Mouse (Mus musculus): ENCODE measurements around the gene H2-T24.
A peak's percentile ranks its signal among the peaks of the same experiment; 100 is the strongest.
"Not testable (repeated sequence)": the region's sequence is repeated elsewhere in the genome, so short reads cannot be mapped to it uniquely, and the experiment has no call there.

Gene H2-T24

DNA sequence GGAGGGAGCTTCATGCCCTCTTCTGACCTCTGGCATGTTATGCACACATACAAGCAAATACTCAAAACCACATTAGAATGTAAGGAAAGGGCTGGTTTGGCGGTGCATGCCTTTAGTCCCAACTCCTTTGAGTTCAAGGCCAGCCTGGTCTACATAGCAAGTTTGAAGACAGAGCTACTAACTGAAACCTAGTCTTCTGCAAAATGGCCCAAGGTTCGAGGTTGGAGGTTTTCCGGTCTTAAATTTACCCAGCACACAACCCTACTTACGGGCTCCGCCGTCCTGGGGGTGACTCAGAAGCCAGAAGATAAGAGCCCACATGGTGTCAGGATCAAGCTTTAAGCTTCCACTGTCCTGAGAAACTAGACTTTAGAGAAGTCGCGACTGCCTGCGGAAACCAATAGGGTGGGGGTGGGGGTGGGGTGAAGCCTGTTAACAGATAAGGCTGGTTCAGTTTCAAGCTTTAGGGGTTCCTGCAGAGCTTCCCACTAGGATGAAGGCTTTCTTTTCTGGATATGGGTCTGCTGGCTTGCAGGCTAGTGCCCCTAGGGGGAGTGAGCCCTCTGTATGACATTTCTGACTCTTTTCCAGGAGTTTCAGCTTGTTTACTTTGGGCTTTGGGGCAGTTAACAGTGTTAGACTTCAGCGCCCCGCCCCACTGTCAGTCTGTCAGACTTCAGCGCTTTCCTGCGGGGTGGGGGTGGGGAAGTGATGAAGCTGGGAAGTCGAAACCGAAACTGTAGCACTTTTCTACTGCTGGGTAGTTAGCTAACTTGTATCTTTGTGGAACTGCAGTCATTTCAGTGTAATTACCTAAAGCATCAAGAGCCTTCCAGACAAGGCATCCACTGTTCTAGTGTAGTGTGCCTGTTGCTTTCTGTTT, at the start of gene H2-T24:
TSS of gene H2-T24 (minus strand) at position 370 of the 883 bp plus-strand sequence.
- peak; percentile 83 for DNase-seq (ENCODE audit: low spot score)

DNA sequence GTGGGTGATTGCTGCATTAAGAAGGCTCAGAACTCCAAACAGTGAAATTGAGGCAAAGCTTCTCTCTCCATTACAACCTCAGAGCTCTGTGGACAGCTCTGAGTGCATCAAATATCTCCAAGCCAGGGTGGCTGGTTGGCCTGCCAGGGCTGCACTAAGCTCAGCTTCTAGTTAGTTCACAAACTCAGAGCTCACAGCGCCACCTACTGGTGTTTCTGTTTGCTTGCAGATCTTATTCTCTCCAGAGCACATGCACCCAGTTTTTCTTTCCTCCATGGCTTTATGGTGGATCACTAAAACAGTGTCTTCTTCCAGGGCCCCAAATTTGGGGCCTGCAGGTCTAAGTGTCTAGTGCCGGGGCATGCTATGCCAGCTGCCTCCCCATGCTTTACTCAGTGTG, 40.5 kb upstream of the H2-T24 start:
- peak; percentile 89 for DNase-seq (ENCODE audit: low spot score)

DNA sequence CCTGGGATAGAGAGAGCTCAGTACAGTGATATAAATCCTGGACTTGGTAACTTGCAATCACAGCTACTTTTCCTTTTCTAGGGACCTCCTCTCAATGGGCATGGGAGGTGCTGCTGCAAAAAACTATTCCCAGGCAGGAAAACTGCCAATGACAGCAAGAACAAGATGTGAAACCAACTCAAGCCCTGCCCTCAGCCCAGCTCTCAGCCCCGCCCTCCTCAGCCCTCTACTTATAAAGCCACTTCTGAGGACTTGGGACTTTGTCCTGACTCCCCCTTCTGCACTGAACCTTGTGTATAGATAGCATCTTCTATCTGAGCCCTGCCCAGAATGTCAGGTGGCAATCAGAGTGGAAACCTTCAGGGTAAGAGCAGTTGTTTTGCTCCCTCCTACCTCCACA, 38.0 kb upstream of the H2-T24 start, which contains the start of gene Gm11127:
TSS of gene Gm11127 (minus strand) at position 10 of the 400 bp plus-strand sequence.
- DNase-seq (ENCODE audit: low spot score), result not testable (repeated sequence)

DNA sequence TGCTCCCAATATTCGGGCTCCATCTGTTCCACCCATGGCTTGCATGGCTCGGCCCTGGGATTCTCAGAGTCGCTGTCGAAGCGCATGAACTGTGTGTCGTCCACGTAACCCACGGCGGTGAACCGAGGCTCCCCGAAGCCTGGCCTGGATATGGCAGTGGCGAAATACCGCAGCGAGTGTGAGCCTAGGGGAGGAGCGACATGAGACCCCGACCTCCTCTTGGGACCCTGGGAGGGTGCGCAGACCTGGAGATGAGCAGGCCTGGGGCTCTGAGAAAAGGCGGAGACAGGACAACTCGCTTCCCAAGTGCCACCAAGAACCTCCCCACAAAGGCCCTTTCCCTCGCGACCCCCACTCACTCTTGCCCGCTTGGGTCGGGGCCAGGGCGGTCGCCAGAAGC, 37.6 kb upstream of the H2-T24 start:
- DNase-seq (ENCODE audit: low spot score), result not testable (repeated sequence)

DNA sequence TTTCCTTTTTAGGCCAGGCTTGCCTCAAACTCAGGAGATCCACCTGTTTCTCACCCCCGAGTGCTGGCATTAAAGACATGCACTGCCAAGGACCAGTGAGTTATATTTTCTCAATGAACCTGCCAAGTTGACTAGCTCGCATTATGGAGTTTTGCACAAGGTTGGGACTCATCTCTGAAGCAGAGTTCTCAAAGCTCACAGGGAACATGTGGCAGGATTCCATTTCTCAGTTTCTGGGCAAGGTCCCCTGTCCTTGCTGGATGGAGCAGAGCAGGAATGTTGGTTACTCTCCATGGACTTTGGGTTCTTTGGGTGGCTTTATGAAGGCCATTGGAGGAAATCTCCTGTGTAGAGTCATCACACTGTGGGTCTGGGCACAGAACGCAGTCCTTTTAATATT, 22.9 kb upstream of the H2-T24 start:
- no peak for DNase-seq (ENCODE audit: low spot score)

DNA sequence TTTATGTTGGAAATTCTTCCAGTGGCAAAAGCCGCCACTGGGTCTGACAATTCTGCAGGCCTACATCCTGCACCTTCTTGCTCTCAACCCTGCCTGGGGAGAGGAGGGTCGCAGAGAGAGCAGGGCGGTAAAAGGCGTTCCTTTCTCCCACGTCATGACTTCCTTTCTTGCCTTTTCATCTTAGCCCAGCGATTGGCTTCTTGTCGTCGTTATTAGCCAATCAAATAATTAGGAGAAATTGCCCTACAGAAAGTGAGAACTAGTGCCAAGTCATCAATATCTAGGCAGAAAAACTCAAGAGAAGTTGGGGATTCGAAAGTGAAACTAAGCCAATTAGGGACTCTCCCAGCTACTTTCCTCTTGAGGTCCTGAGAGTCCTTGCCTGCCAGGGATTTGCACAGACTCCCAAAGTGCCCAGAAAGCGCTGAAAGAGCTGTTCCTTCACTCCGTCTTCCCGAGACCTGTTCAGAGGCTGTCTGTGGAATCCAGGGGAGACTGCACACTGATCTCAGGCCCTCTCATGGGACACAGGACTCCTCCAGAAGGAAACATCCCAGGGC, 22.3 kb upstream of the H2-T24 start, which contains the start of the genes H2-T22 and Gm6034:
TSS of gene H2-T22 (minus strand) at position 138 of the 560 bp plus-strand sequence.
TSS of gene Gm6034 (plus strand) at position 352 of the 560 bp plus-strand sequence.
- peak; percentile 93 for DNase-seq (ENCODE audit: low spot score)

DNA sequence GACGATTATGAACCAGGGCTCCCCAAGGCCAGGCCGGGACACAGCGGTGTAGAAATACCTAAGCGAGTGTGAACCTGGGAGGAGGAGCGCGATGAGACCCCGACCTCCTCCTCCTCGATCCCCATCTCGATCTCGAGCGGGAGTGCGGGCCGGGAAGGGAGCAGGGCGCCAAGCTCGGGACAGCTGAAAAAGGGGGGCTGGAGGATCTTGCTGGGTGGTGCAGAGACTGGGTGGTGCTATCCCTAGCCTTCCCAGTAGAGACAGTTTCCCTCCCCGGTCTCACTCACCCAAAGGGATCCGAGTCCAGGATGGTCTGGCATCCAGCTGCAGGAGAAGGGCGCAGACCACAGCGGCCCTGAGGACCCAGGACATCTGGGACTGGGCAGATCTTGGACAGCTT, 21.7 kb upstream of the H2-T24 start:
- not testable (repeated sequence) for DNase-seq (ENCODE audit: low spot score)

DNA sequence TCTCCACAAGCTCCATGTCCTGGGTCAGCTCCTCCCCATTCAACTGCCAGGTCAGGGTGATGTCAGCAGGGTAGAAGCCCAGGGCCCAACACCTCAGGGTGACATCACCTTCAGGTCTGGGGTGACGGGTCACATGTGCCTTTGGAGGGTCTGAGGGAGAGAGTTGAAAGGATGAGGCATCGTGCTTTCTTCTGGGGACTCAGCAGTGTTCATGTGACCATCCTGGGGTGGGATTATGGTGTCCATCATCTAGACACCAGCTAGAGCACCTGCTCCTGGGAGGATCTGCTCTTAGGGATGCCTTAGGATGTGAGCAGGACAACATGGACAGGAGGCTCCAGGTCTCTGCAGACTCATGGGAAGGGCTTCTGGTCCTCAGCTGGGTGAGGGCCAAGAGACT, 20.2 kb upstream of the H2-T24 start:
- DNase-seq (ENCODE audit: low spot score), result not testable (repeated sequence)

DNA sequence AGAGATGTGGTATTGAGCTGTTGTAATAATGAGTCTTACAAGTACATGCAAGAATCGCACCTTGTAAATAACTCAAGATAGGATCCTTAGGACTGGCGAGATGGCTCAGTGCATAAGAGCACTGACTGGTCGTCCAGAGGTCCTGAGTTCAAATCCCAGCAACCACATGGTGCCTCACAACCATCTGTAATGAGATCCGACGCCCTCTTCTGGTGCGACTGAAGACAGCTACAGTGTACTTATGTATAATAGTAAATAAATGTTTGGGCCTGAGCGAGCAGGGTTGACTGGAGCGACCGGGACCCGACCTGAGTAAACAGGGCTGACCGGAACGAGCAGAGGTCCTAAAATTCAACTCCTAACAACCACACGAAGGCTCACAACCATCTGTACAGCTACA, 15.8 kb upstream of the H2-T24 start:
- not testable (repeated sequence) for DNase-seq (ENCODE audit: low spot score)

DNA sequence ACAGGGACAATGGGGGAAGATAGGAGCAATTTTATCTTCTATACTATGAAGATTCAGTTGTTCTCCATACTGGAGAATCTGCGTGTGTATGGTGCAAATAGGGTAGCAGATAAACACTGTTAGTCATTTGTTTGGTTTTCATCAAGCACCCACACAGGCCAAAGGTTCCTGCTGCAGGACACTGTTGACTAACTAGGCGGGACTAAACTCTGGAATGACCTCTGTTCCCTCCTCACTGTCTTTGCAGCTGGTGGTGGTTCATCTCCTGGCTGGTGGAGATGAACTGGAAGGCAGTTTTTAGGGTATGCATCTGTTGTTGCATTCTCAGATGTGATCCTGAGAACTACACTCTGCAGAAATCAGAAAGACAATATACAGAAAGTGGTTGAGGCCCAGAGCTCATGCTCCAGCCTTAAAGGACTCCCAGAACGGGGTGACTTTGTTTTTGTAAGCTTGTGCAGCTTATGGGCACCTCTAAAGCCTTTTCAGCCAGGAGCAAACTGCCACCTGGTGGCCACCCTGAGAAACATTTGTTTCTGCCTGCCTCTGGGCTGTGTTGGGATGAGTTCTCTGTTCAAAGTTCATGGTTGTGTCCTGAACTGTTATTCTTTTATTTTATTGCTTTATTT, 14.8 kb upstream of the H2-T24 start:
- peak; percentile 81 for DNase-seq (ENCODE audit: low spot score)

DNA sequence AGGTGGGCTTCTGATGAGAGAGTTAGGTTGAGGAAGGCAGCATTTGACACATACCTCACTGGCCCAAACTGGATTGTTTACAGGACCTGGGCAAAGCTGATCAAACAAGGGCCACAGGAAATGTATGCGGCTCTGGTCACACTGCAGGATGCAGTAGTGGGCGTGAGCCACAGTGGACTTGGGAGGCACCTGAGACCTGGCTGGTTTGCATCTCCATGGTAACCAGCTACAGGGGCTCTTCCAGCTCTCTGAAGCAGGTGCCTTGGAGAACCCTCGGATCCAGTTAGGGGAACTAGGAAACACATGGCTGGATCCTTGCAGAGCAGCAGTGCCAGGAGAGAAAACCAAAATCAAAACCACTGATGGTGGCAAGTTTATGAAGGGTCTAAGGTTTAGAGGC, 14.2 kb upstream of the H2-T24 start:
- DNase-seq (ENCODE audit: low spot score), result not testable (repeated sequence)

DNA sequence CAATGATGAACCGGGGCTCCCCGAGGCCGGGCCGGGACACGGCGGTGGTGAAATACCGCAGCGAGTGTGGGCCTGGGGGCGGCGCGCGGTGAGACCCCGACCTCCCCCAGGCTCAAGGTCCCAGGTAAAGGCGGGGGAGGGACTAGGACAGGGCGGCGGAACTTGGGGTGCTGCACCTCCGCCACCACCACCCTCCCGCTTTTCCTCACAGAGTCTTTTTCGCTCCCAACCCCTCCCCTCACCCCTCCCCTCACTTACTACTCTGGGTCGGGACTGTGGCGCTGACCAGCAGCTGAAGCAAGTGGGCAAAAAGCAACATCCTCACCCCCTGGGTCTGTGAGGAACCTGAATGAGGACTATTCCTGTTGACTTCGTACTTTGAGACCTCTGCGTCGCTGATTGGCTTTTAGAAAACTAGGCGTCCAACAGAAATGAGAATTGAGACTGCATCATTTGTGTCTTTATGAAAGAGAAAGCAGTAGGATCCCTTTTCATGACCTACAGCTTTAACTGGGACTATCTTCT, 12.1 kb upstream of the H2-T24 start, which contains the start of gene H2-T23:
TSS of gene H2-T23 (minus strand) at position 505 of the 525 bp plus-strand sequence.
- peak; percentile 75 for DNase-seq (ENCODE audit: low spot score)

DNA sequence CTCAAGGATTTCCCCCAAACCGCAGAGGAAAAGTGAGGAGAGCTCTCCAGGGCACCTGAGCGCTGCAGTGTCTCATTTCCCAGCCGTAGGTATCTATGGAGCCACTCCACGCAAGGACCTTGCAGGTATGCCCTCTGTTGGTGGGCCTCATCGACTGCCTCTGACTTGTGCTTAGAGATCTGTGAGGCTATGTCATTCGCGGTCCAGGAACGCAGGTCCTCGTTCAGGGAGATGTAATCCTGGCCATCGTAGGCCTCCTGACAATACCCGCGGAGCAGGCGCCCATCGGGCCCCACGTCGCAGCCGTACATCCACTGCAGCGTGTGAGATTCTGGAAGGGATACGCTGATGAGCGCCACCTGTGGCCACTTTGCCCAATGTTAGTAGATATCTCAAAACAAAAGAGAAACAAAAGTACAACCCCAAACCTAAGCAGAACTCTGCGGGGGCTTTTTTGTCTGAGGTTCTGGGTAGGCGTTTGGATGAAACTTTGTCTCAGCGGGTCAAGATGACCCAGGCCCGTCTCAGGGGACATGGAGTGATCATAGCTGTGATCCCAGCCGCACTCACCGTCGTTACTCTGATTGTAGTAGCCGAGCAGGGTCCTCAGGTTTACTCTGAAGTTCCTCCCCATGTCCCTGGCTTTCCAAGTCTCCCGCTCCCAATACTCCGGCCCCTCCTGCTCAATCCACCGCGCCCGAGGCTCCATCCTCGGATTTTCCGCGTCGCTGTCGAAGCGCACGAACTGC, 11.4 kb upstream of the H2-T24 start:
- DNase-seq (ENCODE audit: low spot score), result peak; percentile 74

DNA sequence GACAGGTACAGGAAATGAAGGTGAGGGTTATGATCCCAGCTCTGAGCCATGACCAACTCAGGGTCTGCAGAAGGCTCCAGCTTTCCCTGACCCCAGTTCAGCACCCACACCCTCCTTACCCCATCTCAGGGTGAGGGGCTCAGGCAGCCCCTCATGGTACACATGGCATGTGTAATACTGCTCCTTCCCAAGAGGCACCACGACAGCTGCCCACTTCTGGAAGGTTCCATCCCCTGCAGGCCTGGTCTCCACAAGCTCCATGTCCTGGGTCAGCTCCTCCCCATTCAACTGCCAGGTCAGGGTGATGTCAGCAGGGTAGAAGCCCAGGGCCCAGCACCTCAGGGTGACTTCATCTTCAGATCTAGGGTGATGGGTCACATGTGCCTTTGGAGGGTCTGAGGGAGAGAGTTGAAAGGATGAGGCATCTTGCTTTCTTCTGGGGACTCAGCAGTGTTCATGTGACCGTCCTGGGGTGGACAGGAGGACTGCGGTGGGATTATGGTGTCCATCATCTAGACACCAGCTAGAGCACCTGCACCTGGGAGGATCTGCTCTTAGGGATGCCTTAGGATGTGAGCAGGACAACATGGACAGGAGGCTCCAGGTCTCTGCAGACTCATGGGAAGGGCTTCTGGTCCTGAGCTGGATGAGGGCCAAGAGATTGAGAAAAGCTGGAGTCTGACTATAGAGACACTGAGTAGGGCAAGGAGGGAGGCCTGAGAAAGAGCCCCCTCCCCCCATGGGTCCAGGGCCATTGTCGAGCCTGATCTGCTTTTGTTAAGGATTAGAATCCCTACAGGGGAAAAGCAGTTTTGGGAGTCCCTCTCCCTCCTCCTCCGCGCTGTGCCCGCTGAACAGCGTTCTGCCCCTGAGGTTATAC, 10.6 kb upstream of the H2-T24 start:
- DNase-seq (ENCODE audit: low spot score), result not testable (repeated sequence)

DNA sequence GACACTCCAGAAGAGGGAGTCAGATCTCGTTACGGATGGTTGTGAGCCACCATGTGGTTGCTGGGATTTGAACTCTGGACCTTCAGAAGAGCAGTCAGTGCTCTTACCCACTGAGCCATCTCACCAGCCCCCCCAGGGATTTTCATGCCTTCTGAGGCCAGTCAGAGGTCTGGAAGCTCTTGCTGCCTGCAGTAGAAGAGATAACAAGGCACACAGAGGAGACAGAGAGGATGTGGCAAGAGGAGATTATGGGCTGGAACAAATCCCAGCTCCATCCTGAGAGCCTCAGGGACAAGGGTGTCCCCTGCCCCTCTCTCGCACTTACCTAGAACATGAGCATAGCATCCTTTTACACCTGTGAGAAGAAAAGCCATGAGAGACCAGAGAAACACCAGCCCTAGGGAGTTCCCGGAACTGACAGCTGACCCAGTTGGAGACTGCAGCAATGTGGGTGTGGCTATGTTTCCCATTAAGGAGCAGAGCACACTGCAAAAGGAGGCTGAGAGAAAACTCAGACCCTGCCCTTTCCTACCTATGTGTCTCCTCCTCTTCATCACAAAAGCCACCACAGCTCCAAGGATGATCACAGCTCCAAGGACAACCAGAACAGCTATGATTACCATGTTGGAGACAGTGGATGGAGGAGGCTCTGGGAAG, 9.8 kb upstream of the H2-T24 start:
- DNase-seq (ENCODE audit: low spot score), result not testable (repeated sequence)

DNA sequence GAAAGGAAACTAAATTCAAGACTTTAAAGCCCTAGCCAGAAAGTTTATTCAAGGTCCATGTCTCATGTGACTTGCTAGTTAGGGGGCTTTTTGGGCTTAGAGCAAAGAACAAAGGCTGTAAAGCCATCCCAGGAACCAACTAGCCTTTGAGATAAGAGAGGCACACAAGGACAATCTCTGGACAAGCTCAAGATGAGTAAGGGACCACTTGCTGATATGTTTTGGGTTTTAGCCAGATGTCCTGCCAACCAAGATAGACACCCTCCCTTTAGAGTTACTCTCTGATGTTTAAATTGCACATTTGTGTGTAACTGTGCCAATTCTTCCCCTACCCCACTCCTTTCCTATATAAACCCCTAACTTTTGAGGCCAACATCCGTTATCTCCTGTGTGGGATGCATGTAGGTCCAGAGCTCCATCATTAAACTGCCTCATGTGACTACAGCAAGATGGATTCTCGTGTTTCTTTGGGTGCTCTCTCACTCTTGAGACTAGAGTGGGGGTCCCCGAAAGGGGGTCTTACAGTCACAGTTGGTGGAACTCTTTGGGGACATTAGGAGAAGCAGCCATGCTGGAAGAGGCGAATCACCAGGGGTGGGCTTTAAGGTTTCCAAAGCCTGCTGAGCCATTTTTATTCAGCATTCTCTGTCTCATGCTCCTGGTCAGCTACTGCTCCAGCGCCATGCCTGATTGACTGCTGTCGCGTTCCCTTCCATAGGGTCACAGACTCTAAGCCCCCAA, 8.7 kb upstream of the H2-T24 start:
- DNase-seq (ENCODE audit: low spot score), result no peak

DNA sequence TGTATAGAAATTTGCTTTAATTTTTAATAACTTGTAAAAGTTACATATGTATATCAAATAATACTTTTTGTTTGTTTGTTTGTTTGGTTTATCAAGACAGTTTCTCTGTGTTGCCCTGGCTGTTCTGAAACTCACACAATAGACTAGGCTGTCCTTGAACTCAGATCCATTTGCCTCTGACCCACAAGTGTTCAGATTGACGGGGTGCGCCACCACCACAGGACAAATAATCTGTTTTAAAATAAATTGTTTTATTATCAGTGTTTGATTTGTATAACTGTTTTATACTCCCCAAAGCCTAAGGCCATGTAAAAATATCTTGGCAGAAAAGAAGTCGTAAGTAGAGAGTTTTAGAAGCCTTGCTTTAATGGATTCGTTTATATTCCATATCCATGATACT, 7.3 kb upstream of the H2-T24 start:
- no peak for DNase-seq (ENCODE audit: low spot score)

DNA sequence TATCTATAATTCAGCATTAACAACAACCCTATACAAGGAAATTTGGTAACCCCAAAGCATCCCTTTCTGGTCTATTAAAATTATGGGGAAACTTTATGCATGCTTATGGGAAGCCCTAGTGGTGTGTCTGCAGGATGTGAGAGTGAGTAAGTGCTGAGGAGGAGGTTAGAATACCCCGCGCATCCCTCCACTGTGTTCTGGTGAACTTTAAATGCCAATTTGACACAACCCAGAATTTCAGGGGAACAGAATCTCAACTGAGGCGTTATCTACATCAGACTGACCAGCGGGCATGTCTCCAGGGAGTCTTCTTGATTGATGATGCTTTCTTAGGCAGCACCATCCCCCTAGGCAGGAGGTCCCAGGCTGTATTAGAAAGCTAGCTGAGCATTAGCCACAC, 5.5 kb upstream of the H2-T24 start:
- no peak for DNase-seq (ENCODE audit: low spot score)

DNA sequence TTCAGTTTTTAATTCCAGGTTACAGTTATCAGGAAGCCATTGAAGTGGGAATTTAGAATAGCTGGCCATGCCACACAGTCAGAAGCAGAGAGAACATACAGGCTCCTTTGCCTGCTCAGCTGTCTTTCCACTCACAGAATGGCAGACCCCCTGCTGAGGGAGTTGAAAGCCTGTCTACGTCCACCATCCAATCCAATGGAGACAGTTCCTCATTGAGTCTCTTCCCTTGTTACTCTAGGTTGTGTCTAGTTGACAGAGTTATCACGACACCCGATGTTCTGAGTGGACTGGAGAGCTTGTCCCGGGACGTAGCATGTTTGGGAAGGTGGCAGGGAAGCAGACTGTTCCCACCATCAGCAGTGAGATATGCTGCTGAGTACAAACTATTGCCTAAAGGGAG, 4.8 kb upstream of the H2-T24 start:
- no peak for DNase-seq (ENCODE audit: low spot score)

Measured in T-cell, adult 2 months (primary cell).